Mouse (Mus musculus): Measurements from ENCODE around the gene Tifab. TPM values are rescaled to one million over a fixed set of nuclear protein-coding genes. Genes with fewer than 3 reads are reported as not detected.

Tifab gene
- polyA plus RNA-seq, 1 experiment from 2014 or later = 5.4 TPM

DNA sequence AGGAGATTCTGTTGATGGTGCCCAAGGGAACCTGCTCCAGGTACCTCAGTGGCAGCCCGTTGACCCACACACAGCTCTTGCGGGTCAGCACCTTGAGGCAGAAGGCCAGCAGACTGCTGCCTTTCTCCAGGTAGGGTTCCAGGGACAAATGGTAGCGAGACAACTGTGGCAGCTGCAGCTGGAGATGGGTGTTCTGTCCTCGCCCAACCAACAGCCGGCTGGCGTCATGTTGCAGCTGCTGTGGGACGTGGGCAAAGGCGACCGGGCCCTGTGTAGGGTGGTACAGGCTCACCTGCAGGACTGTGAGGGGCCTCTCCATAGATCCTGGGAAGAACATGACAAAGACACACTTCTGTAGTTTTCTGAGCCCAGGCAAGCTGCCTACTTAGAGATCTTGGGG is 2.4 kb downstream of the Tifab start:
- peak; percentile 69 for DNase-seq (ENCODE audit: low spot score)

DNA sequence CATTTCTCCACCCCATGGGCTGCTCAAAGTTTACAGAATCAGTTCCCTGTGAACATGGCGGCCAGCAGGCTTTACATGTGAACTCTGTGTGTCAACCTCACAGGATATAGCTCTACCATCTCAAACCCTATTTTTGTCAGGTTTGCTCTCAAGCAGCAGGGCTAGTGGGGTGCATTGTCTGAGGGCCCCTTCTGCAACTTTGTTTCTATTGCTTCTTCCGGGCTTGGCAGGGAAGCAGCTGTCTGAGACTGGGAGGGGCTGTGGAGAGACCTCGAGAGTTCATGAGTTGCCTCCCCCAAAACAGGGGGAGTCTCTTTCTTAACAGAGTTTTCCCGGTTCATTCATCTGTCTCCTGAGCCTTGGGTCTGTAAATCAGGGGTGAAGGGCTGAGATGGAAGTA is 2.8 kb downstream of the Tifab start:
- DNase-seq (ENCODE audit: low spot score) = peak; percentile 73

DNA sequence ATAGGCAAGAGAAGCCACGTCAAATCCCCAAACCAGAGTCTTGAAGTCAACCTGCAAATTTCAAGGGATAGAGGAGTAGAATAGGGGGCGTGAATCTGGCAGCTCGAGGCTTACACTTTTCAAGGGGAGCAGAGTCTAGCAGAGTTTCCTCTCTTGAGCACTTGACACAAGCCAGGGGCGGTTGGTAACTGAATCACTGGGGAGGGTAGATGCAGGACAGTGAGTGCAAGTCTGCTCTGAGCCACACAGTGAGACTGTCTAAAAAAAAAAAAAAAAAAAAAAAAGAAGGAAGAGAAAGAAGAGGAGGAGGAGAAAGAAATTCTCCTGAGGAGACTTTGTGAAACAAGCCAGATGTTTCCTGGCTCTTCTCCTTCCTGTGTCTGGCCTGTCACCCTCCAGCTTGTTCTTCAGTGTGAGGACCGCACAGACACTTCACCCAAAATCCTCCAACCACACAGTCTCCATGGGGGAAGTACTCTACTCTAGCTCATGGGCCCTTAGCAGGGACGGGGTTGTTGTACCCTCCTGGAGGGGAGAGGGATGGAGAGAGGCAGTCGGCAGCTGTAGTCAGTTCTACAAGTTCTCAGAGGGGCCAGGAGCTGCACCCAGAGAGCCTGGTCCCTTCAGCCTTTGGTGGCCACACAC is 5.7 kb downstream of the Tifab start:
- DNase-seq (ENCODE audit: low spot score) = peak; percentile 33

DNA sequence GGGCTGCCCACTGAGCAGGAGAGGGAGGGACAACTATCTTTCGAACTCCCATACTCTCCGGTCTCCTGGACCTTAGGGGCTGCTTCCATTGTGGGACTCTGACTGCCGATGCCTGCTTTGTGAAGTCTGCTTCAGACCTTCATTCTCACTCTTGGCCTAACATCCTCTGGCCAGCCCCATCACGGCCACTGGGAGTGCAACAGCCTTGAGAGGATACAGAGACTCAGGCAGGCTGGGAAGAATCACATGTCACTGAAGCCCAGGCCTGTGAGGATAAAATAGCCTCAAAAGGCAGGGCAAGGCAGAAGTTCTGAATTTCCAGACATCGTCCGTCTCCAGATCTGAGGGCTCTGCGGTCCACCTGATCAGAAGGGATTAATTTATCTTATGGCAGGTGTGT is 6.6 kb downstream of the Tifab start:
- DNase-seq (ENCODE audit: low spot score) = no peak

DNA sequence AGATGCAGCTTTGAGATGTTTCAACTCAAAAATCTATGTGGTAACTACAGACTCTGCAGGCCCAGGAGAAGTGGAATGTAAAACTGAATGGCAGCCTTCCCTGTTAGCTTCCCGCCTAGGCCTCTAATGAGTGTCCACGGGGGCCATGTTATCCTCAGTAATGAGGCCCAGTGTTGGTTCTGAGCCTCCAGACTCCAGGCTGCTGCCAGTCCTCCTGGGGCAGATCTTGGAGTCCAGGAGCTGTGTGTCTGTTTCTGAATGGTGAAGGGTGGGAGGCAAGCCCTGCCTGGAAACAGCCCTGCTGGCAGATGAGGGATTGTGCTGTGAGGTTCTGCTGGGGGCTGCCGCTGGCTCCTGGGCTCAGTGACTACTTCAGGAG is 10.3 kb downstream of the Tifab start:
- no peak for DNase-seq (ENCODE audit: low spot score)

DNA sequence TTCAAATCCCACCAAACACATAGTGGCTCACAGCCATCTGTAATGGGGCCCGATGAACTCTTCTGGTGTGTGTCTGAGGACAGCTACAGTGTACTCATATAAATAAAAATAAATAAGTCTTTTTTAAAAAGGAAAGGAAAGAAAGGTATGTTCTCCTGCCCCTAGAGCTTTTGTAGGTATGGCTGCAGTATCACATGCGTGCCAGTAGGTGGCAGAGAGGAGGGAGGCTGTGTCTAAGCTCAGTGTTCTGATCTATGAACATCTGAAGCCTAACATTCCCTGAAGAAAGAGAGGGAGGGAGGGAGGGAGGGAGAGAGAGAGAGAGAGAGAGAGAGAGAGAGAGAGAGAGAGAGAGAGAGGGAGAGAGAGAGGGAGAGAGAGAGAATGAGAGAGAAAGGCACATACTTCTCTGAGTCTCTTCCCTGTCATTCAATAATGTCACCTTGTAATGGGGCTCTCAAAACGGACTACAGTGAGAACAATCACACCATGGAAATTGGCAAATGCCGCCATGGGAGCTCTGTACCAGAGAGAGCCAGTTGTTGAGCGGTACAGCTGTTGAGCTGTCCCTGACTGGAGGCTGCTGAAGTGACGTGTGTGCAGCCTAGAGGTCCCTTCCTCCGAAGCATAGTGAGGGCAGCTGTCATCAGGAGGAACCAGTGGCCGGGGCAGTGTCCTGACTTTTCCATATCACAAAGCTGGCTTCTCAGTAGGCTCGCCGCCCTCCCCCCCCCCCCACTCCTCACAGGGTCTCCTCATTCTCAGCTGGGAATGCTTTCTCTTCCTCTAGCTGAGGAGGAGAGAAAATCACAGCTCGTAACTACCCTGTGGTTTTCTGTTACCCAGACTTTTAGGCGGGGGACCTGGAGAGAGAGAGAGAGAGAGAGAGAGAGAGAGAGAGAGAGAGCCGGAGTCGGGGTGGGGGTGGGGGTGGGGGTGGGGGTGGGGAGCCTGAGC is 11.0 kb downstream of the Tifab start:
- peak; percentile 50 for DNase-seq (ENCODE audit: low spot score)

DNA sequence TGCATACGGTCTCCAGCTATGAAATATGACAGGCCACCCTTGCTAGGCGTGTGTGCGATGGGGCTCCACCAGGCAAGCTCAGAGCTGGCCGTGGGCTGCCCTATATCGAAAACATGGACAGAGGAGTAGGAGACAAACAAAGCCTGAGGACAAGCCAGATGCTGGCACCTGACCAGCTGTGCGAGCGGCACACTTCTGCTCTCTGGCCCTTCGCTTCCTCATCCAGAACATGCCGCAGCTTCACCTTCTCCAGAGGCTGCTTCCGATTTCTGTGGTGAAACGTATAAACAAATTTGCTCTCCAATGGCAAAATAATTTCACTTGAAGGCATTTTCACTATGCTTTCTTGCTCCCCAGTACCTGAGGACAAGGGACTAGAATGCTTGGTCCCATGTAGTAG is 13.1 kb downstream of the Tifab start:
- no peak for DNase-seq (ENCODE audit: low spot score)

DNA sequence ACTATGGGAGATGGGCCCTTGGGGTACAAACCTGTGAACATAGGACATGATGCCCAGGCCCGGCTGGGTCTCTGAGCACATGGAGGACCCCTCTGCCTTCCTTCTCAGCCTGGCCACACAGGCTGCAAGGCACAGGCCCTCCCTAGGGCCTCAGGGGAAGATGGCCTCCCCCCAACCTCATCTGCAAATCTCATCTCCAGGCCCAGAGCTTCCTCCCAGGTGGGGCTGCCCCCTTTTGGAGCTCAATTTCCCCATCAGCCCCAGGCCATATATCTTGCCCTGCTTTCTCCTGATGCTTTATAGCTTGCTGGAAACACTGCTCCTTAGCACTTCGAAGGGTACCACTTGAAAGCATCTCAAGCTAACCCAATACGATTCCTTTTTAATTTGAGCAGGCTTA is 14.3 kb downstream of the Tifab start:
- DNase-seq (ENCODE audit: low spot score) = no peak

DNA sequence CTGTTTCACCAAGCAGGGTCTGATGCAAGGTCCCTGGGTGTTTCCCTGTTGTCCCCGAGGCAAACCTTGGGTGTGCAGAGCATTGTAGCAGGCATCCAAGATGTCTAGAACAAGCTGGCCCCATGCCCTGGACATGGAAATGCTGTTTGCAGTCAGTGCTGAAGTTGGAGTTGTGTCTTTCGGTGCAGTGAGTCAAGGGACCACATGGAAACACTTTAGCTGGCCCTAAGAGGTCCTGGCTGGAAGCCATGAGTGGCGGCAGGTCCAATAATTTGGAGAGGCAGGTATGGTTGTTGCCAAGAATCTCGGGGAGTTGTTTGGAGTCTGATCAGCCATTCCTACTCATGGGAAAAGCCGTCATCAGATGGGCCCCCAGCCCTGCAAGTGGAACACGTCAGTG is 14.9 kb downstream of the Tifab start:
- DNase-seq (ENCODE audit: low spot score) = no peak

DNA sequence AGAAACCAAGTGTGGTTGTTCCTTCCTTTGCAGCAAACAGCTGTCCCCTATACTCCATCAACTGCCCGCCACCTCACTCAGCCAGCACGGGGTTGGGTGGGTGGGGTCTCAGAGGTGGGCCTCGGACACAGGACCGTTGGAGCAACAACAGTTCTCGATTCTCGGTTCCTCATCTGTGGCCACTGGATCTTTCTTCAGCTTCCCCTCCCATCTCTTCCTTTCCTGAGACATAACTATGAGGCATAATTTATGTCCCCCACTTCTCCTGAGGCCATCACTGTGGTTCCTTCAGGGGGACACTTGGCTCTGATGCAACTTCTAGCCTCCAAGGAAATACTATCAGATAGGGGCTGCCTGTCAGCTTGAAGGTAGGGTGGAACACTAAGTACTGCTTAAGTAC is 15.8 kb downstream of the Tifab start:
- DNase-seq (ENCODE audit: low spot score) = no peak

DNA sequence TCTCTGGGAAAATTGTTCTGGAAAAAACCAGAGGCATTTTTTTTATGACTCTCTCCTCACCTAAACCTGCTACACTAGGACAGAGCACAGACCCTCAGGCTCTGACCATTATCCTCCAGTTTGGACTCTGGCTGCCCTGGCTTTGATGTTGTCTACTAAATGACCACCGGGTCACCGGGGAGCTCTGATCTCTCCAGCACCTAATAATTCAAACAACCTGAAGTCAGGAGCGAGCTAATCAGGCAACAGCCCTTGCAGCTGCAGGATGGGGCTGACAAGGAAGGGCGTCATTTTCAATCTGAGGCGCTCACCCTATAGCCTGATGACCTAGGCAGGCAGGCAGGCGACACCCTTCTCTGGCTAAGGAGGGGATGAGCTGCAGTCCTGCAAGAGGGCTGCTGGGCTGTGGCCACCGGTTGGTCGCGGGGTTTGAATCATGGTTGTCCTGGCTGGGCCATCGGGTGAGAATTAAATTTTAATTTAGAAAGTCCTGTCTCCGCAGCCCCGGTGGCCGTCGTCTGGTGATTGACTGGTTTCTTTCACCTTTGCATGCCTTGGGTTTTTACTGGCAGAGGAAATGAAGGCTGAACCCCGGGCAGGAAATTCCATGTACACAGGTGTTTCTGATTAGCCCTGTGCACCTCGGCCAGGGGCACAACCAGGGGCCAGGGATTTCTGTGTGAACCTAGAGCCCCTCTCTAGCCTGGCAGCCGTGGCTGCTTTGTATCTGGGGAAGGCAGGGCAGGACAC is 18.9 kb downstream of the Tifab start:
- DNase-seq (ENCODE audit: low spot score) = no peak

DNA sequence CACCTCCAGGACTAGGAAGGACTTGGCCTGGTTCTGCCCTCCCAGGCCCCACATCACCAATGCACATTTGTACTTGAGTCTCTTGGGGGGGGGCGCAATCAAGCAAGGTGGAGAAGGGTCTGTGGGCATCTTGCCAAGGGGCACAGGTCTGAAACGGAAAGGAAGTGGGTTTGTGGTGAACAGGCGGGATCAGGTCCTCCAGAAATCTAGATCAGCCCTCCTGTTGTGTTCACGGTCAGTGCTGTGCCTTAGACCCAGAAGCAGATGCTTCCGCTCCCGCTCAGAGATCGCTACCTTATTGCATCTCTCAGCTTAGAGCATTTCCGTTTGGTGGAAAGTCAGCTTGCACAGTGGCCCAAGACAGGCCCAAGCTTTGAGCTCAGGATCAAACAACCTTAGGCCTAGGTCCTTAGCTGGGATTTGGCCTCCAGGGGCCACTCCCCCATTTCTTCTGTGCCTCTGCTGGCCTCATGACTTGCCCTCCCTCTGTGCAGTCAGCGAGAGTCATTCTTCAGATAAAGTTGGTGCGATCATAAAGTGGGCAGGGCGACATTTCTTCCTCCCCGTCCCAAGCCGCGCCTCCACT is 19.6 kb downstream of the Tifab start:
- peak; percentile 73 for DNase-seq (ENCODE audit: low spot score)

DNA sequence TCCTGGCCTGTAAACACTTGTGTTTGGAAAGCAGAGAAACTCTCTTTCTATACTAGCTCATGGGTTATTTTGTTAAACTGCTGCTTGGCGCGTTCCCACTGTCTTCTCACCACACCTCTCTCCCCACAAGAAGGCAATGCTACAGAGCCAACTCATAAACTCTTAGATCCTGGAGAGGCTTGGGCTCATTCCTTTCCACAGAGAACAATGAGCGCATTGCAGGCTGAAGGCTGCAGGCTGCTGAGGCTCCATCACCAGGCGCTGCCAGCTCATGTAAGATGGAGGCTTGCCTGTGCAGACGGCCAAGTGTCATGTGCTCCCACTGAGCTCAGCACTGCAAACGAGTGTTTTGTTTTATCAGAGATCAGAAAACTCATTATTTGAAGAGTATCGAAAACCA is 23.0 kb downstream of the Tifab start:
- no peak for DNase-seq (ENCODE audit: low spot score)

DNA sequence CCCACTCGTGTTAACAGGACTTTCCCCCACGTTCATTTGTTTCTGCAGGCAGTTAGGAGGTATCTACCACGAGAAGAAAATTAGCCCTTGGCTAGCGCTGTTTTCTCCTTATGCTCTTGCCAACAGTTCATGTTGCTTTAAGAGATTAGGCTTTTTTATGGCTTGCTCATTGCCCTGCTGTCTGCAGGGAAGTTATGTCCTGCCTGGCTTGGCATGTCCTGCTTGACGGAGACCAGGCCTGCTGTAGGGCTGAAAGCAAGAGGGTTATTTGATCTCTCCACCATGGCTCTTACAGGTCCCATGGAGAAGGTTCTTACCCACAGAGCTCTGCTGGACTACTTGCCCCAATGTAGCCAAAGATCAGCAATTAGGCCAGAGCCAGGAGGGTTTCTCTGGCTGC is 23.6 kb downstream of the Tifab start:
- no peak for DNase-seq (ENCODE audit: low spot score)

DNA sequence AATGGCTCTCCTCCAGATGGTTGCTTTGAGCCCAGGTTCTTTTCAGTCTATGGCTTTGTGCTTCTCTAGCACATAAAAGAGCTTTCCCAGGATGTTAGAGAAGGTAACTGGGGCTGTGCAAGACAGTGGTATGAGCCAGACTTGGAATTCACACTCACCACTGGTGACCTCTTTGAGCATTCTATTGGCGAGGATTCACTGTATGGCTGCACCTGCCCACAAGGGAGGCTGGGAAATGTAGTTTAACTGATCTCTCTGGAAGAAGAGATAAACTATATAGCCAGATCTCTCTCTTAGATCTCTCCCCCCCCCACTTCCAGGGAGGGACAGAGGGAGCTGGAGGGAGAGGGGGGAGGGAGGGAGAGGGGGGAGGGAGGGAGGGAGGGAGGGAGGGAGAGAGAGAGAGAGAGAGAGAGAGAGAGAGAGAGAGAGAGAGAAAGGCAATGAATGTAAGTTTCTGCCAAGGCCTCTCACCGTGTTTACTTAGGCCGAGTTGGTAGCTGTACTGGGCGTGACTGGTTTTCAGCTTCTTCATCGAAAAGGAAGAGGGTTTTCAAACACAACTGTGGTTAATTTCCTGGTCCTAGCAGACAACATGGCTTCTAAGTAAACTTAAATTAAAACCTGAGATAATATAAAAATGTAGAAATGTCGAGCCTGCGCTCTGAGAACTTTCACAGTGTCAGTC is 25.8 kb downstream of the Tifab start:
- DNase-seq (ENCODE audit: low spot score) = no peak

DNA sequence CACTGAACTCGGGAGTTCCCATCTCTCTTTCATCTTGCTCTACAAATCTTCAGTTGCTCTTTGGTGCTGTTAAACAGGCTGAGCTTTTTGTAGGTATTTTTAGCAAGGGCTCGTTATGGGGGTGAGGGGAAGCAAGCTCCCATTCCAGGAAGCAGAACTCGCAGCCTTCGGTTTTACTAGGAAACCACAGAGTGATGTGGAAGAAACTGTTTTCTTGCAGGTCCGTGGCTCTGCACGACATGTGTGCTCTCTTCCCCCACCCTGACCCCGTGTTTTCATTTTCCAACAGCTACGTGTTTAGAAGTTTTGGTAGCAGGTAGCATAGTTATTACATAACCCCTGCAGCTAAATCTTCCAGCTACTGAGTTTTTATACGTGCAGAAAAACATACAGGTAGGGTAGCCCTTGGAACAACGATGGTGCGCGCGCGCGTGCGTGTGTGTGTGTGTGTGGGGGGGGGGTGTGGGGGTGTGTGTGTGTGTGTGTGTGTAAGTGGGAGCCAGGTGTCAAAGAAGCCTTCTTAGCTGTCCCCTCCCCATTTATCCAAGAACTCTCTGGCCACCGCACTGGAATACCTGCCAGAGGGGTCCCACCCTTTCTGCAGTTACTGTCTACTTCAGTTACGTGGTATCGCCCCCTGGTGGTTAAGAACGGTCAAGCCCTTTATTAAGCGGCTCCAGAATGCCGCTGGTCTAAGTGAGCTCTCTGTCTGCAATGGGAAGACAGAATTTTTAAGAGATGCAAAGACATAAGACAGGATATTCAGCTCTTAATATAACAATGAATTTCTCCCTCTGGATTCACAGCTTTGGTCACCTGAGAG is 27.1 kb downstream of the Tifab start:
- DNase-seq (ENCODE audit: low spot score) = peak; percentile 89

DNA sequence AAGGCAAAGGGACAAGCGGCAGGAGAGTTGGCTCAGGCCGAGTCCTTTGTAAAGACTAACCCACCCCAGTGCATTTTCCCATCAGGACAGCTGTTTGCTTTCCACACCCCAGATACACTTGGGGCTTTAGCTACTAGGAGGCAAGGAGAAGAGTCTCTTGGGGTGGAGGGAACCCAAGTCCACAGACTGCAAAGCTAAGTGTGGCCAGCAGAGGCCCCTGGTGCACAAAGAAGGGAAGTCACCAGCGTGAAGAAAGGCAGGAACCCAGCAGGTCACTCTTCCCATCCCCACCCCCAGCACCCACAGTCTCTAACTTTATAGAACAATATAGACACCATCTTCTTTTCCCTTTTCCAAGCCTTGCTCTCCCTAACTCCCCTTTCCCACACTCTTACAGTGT is 33.2 kb downstream of the Tifab start:
- peak; percentile 70 for DNase-seq (ENCODE audit: low spot score)

DNA sequence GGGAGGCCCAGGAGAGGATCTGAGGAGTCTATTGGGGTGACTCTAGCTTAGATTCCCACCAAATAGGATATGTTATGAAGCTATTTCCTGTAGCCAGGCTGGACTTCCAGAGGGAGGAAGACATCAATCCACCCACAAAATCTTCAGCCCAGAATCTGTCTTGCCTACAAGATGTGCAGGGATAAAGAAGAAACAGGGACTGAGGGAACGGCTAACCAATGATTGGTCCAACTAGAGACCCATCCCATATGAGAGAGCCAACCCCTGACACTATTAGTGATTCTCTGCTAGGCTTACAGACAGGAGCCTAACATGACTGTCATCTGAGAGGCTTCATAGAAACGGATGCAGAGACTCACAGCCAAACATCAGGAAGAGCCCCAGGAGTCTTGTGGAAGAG is 34.7 kb downstream of the Tifab start:
- DNase-seq (ENCODE audit: low spot score) = no peak

DNA sequence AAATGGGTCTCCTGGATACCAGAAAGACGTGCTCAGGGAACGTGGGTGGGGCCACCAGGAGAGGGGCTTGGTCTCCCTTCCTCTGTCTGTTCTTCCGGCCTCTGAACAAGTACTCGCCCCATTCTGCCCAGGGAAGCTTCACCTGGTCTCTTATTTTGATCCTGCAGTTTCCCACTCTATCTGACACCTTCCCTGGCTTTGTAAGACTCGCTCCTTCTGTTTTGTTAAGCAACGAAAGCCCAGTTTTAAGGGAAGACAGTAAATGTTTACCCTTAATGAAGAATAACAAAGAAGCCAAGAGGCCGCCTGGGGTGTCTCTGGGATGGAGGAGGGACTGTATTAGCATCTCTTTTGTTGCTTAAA is 35.6 kb downstream of the Tifab start:
- no peak for DNase-seq (ENCODE audit: low spot score)

DNA sequence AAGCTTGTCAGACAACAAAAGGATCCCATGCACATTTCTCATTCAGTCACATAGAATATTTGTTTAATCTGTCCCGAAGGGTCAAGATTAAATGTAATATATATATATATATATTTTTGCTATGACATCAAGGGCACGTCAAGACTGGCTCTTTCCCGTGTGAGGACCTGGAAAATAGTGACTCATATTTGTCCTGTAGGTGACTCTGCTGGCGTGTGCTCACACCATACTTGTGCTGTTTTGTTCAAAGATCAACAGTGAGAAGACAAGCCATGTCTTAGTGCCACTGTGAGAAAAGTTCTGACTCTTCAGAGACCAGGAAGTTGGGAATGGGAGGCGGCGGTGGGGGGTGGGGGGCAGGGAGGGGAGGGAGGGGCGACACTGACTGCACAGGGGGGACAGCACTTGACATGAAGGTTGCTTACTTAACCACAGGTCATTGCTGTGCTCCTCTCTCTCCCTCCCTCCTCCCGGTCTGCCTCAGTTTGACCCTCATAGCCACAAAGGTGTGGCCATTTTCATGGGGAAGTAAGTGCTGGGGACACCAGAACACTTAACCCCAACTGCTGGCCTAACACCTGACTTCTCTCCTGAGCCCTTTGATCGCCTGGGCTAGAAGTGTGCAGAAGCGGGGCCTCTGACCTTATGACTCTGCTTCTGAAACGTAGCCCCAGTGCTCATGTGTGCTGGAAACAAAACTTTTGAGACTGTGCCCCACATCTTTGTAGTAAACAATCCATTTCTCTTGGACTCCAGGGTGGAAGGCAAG is 36.1 kb downstream of the Tifab start:
- DNase-seq (ENCODE audit: low spot score) = no peak

All from thymus, postnatal 0 days (tissue).